Mouse (Mus musculus): ENCODE results near the gene Olfr285.

The Olfr285 gene

GRCm38 (mm10) chr15:98317177-98317724 is at the start of gene Olfr285:
Gene Olfr285, minus strand, starts transcription at chr15:98317353.
- DNase-seq, result no peak

GRCm38 (mm10) chr15:98340887-98341286 is 23.7 kb upstream of the Olfr285 start, which contains the start of gene Olfr284:
Gene Olfr284, minus strand, starts transcription at chr15:98340987.
- no peak for DNase-seq

GRCm38 (mm10) chr15:98315703-98316102 is 1.4 kb downstream of the Olfr285 start:
- peak; percentile 13 to 26 for DNase-seq

- no peak for DNase-seq
Observed at GRCm38 (mm10) chr15:98295628-98296551, 21.3 kb downstream of the Olfr285 start, which contains the start of gene Zfp641. Gene Zfp641, minus strand, starts transcription at chr15:98296161.

GRCm38 (mm10) chr15:98293651-98294050 is 23.5 kb downstream of the Olfr285 start:
- DNase-seq, result no peak

GRCm38 (mm10) chr15:98288566-98288965 is 28.6 kb downstream of the Olfr285 start:
- no peak for DNase-seq

- no peak for DNase-seq
Observed at GRCm38 (mm10) chr15:98286418-98286817, 30.7 kb downstream of the Olfr285 start.

Data from B cell, adult 2 months (primary cell).